Mouse (Mus musculus): ENCODE measurements around the gene Rcl1. TPM values are rescaled to one million over a fixed set of nuclear protein-coding genes. Genes with fewer than 3 reads are reported as not detected.

Rcl1 gene
- polyA plus RNA-seq, 1 experiment from 2014 or later, result 36.1 TPM

DNA sequence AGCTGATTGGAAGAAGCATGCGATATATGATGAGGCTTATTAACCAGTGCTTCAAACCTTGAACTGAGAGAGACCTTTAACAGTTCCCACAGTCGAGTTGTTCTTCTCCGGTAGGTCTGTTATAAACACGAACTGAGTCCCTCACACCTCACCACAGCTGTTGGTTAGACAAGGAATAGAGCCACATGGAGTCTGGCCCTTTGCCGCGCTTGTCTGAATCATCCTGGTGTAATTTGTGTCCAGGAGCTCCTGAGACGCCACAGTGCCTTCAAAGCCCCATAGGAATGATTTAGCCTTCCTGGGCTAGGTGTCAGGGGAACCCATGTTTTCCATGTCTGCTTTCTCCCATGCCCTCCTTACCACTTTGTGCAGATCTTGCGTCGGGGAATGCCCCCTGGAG lies 20.2 kb downstream of the Rcl1 start:
- Histone ChIP-seq H3K36me3 (ENCODE audit: control insufficient read depth, insufficient read depth, low read length) (peaks cover 4% of the 10 kb centered on the region; the same call in 1 of the 2 replicates), H3K4me3 (ENCODE audit: low read depth, low read length) (no peak overlapping the region), H3K27me3 (ENCODE audit: control insufficient read depth, insufficient read depth, low read length) (no peaks in the 10 kb centered on the region), H3K9ac (replicated peaks; ENCODE audit: low read depth, low read length) (no peak overlapping the region), H3K9me3 (ENCODE audit: control insufficient read depth, low read length) (no peaks in the 10 kb centered on the region), H3K4me2 (ENCODE audit: low read depth, low read length) (no peak overlapping the region), H3K4me1 (ENCODE audit: control insufficient read depth, insufficient read depth, low read length) (no peaks in the 10 kb centered on the region), H3K27ac (ENCODE audit: low read depth, low read length) (no peak overlapping the region)
- 84% methylated on average over 9 of the region's 9 CpGs for WGBS
- no peak for ATAC-seq (ENCODE audit: low read depth)

DNA sequence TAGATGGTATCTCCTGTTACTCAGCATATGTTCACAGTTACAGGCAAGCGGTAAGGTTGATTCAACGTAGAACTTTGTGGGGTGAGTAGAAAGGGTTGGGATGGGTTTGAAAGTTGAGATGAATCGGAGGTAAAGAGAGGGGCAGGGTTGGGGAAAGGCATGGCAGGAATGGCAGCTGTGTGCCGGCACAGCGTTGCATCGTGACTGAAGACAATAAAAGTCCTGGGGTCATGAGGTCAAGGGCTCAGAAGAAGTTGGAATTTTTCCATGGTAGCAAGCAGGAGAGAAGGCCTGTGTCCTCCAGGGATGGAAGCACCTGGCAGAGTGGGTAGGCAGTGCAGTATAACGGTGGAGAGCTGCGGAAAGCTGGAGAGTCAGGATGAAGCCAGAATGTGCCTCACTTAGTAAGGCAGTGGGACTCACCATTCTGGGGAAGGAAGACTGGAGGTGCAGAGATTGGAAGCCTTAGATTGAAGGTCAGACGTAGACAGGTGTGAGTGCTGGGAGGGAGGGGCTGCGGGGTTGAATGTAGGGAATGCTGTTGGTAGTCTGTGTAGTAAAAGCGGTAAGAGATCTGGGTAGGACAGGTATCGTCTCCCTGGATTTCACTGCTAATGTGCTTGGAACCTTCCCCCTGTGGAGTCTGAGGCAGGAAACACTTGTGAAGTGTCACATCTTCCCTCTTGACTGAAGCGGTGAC lies 23.9 kb downstream of the Rcl1 start:
- H3K4me1 ChIP-seq (ENCODE audit: control insufficient read depth, insufficient read depth, low read length), result no peaks in the 10 kb centered on the region
- ATAC-seq (ENCODE audit: low read depth), result no peak
- no peak overlapping the region for H3K9ac ChIP-seq (replicated peaks; ENCODE audit: low read depth, low read length)
- H3K4me2 ChIP-seq (ENCODE audit: low read depth, low read length), result no peak overlapping the region
- H3K36me3 ChIP-seq (ENCODE audit: control insufficient read depth, insufficient read depth, low read length), result 0 out of 2 replicates have a peak, but pooled peaks cover 5% of the 10 kb centered on the region
- no peak overlapping the region for H3K27ac ChIP-seq (ENCODE audit: low read depth, low read length)
- no peaks in the 10 kb centered on the region for H3K27me3 ChIP-seq (ENCODE audit: control insufficient read depth, insufficient read depth, low read length)
- 79% methylated on average over 13 of the region's 13 CpGs for WGBS
- no peak overlapping the region for H3K4me3 ChIP-seq (ENCODE audit: low read depth, low read length)
- no peaks in the 10 kb centered on the region for H3K9me3 ChIP-seq (ENCODE audit: control insufficient read depth, low read length)

DNA sequence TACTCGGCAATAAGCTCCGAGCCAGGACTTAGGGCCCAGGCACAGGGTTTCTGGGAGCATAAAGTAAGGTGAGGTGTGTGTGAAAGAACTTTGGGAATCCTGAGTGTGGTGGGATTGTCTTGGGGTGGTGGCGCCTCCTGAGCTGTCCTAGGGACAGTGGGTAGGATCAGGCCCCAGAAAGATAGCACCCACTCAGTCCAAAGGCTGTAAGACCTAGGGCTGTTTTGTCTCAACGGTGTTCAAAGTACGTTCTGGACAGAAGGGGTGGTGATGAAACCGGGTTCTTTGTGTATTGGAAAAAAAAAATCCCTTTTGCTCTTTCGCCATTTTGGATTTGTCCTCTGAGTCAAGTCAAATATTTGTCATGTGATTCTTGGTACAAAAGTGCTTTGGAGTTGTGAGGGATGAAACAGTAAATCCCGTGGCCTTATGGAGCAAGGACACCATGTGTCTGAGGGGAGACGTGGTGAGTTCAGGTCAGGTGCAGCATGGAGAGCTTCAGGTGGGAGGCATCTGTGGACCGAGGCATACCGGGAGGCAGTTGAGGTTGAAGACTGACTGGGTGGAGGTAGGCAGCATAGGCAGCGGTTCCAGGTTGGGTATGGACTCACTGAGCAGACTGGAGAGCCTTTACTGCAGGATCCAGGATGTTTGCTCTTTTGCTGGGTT lies 25.3 kb downstream of the Rcl1 start:
- H3K36me3 ChIP-seq (ENCODE audit: control insufficient read depth, insufficient read depth, low read length), result 0 out of 2 replicates have a peak, but pooled peaks cover 5% of the 10 kb centered on the region
- H3K4me1 ChIP-seq (ENCODE audit: control insufficient read depth, insufficient read depth, low read length), result no peaks in the 10 kb centered on the region
- H3K27me3 ChIP-seq (ENCODE audit: control insufficient read depth, insufficient read depth, low read length), result no peaks in the 10 kb centered on the region
- ATAC-seq (ENCODE audit: low read depth), result no peak
- H3K4me2 ChIP-seq (ENCODE audit: low read depth, low read length), result no peak overlapping the region
- H3K4me3 ChIP-seq (ENCODE audit: low read depth, low read length), result no peak overlapping the region
- H3K27ac ChIP-seq (ENCODE audit: low read depth, low read length), result no peak overlapping the region
- no peaks in the 10 kb centered on the region for H3K9me3 ChIP-seq (ENCODE audit: control insufficient read depth, low read length)
- H3K9ac ChIP-seq (replicated peaks; ENCODE audit: low read depth, low read length), result no peak overlapping the region
- 96% methylated on average over 12 of the region's 12 CpGs for WGBS

DNA sequence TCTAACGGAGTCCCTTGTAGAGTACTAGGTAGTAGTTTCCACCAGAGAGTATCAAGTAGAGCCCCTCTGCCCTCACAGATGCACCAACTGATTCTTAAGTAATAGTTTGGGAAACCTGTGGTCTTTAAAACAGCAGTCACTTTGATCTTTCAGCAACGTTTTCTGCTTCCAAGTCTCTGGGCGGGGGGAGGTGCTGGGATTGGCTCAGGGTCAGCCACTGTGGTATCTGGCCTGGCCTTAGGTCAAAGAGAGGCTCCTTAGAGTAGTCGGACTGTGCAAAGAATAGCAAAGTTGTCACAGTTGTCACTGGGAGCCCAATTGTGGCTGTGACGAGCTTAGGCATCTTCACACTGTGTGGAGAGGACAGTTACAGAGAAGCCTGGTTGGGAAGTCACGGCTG lies 26.2 kb downstream of the Rcl1 start:
- H3K4me1 ChIP-seq (ENCODE audit: control insufficient read depth, insufficient read depth, low read length), result no peaks in the 10 kb centered on the region
- H3K4me3 ChIP-seq (ENCODE audit: low read depth, low read length), result no peak overlapping the region
- no peaks in the 10 kb centered on the region for H3K27me3 ChIP-seq (ENCODE audit: control insufficient read depth, insufficient read depth, low read length)
- H3K36me3 ChIP-seq (ENCODE audit: control insufficient read depth, insufficient read depth, low read length), result 0 out of 2 replicates have a peak, but pooled peaks cover 5% of the 10 kb centered on the region
- H3K27ac ChIP-seq (ENCODE audit: low read depth, low read length), result no peak overlapping the region
- no peaks in the 10 kb centered on the region for H3K9me3 ChIP-seq (ENCODE audit: control insufficient read depth, low read length)
- H3K9ac ChIP-seq (replicated peaks; ENCODE audit: low read depth, low read length), result no peak overlapping the region
- ATAC-seq (ENCODE audit: low read depth), result no peak
- no peak overlapping the region for H3K4me2 ChIP-seq (ENCODE audit: low read depth, low read length)
- 75% methylated on average over 6 of the region's 6 CpGs for WGBS

DNA sequence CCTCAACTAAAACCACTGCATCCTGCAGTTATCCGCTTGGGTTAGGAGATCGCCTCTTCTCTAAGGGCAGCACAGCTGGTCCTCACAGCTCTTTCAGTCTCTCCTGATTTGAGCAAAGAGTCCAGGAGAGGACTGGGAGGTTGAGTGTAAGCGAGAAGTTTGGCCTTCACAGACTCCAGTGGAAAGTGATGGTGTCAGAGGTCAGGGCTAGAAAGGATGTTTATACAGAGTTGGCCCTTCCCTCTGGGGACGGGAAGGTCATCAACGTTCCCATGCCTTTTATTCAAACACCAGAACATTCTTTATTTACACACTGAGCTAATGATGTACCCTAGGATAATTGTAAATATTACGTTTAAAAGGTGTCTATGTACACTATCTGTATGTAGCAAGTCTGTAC lies 27.0 kb downstream of the Rcl1 start:
- ATAC-seq (ENCODE audit: low read depth), result no peak
- H3K4me1 ChIP-seq (ENCODE audit: control insufficient read depth, insufficient read depth, low read length), result no peaks in the 10 kb centered on the region
- H3K9me3 ChIP-seq (ENCODE audit: control insufficient read depth, low read length), result no peaks in the 10 kb centered on the region
- no peaks in the 10 kb centered on the region for H3K27me3 ChIP-seq (ENCODE audit: control insufficient read depth, insufficient read depth, low read length)
- H3K4me3 ChIP-seq (ENCODE audit: low read depth, low read length), result no peak overlapping the region
- H3K27ac ChIP-seq (ENCODE audit: low read depth, low read length), result no peak overlapping the region
- no peak overlapping the region for H3K9ac ChIP-seq (replicated peaks; ENCODE audit: low read depth, low read length)
- no peak overlapping the region for H3K4me2 ChIP-seq (ENCODE audit: low read depth, low read length)
- 0 out of 2 replicates have a peak, but pooled peaks cover 5% of the 10 kb centered on the region for H3K36me3 ChIP-seq (ENCODE audit: control insufficient read depth, insufficient read depth, low read length)
- 80% methylated on average over 6 of the region's 6 CpGs for WGBS

DNA sequence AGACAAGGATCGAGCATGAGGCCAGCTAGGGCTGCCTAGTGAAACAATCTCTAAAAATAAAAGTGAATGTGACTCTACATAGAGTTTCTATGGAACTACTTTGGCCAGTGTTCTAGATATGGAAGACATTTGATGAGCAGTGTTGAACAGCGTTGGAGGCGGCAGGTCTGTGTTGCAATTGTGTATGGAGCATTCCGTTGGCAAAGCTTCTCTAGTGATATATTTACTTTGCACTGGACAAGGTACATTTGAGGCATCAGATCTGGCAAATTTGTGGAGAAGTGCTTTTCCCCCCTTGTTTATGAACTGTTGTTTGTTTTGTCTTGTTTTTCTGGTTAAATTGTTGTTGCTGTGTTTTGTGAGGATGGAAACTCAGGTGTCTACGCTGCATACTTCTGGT lies 28.4 kb downstream of the Rcl1 start:
- H3K9me3 ChIP-seq (ENCODE audit: control insufficient read depth, low read length), result no peaks in the 10 kb centered on the region
- no peak overlapping the region for H3K4me3 ChIP-seq (ENCODE audit: low read depth, low read length)
- H3K4me2 ChIP-seq (ENCODE audit: low read depth, low read length), result no peak overlapping the region
- no peaks in the 10 kb centered on the region for H3K27me3 ChIP-seq (ENCODE audit: control insufficient read depth, insufficient read depth, low read length)
- 96% methylated on average over 5 of the region's 5 CpGs for WGBS
- H3K9ac ChIP-seq (replicated peaks; ENCODE audit: low read depth, low read length), result no peak overlapping the region
- no peak overlapping the region for H3K27ac ChIP-seq (ENCODE audit: low read depth, low read length)
- H3K36me3 ChIP-seq (ENCODE audit: control insufficient read depth, insufficient read depth, low read length), result 0 out of 2 replicates have a peak, but pooled peaks cover 5% of the 10 kb centered on the region
- H3K4me1 ChIP-seq (ENCODE audit: control insufficient read depth, insufficient read depth, low read length), result no peaks in the 10 kb centered on the region
- no peak for ATAC-seq (ENCODE audit: low read depth)

DNA sequence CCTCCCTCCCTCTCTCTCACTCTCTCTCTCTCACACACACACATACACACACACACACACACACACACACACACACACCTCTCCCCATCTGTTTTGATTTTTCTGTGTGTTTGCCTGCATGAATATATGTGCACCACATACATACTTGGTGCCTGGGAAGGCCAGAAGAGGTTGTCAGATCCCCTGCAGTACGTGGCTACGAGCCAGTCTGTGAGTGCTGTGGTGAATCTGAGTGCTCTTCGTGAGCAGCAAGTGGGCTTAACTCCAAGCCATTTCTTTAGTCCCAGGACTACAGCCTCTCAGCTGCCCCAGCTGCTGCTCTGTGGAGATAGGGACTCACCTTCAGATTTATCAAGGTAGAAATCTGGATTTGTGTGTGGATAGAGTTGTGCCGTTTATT lies 30.0 kb downstream of the Rcl1 start:
- WGBS, result 87% methylated on average over 4 of the region's 4 CpGs
- 0 out of 2 replicates have a peak, but pooled peaks cover 5% of the 10 kb centered on the region for H3K36me3 ChIP-seq (ENCODE audit: control insufficient read depth, insufficient read depth, low read length)

DNA sequence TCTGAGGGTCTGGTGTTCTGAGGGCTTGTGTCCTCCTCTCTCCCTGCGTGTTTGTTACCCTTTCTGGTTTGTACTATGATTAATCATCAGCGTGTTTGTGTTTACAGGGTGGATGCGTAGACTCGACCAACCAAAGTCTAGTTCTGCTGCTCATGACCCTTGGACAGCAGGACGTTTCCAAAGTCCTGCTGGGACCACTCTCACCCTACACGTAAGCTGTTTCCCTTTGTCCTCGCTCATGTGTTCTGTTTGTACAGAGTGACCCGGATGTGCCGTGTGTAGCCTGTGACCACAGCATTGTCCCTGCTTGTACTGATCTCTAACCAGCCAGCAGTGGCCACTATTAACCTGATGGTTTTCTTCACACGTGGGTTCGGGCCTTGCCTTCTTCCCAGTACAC lies 33.1 kb downstream of the Rcl1 start:
- ATAC-seq (ENCODE audit: low read depth), result no peak
- H3K4me3 ChIP-seq (ENCODE audit: low read depth, low read length), result no peak overlapping the region
- no peak overlapping the region for H3K27ac ChIP-seq (ENCODE audit: low read depth, low read length)
- H3K9me3 ChIP-seq (ENCODE audit: control insufficient read depth, low read length), result no peaks in the 10 kb centered on the region
- H3K36me3 ChIP-seq (ENCODE audit: control insufficient read depth, insufficient read depth, low read length), result no peaks in the 10 kb centered on the region
- no peak overlapping the region for H3K9ac ChIP-seq (replicated peaks; ENCODE audit: low read depth, low read length)
- H3K4me1 ChIP-seq (ENCODE audit: control insufficient read depth, insufficient read depth, low read length), result no peaks in the 10 kb centered on the region
- no peaks in the 10 kb centered on the region for H3K27me3 ChIP-seq (ENCODE audit: control insufficient read depth, insufficient read depth, low read length)
- WGBS, result 86% methylated on average over 11 of the region's 11 CpGs
- no peak overlapping the region for H3K4me2 ChIP-seq (ENCODE audit: low read depth, low read length)

More for the DNA sequence above, 30.0 kb downstream of the Rcl1 start:
- Histone ChIP-seq H3K4me2 (ENCODE audit: low read depth, low read length) (no peak overlapping the region), H3K4me3 (ENCODE audit: low read depth, low read length) (no peak overlapping the region), H3K4me1 (ENCODE audit: control insufficient read depth, insufficient read depth, low read length) (no peaks in the 10 kb centered on the region), H3K9me3 (ENCODE audit: control insufficient read depth, low read length) (no peaks in the 10 kb centered on the region), H3K9ac (replicated peaks; ENCODE audit: low read depth, low read length) (no peak overlapping the region), H3K27me3 (ENCODE audit: control insufficient read depth, insufficient read depth, low read length) (no peaks in the 10 kb centered on the region), H3K27ac (ENCODE audit: low read depth, low read length) (no peak overlapping the region)
- no peak for ATAC-seq (ENCODE audit: low read depth)

DNA sequence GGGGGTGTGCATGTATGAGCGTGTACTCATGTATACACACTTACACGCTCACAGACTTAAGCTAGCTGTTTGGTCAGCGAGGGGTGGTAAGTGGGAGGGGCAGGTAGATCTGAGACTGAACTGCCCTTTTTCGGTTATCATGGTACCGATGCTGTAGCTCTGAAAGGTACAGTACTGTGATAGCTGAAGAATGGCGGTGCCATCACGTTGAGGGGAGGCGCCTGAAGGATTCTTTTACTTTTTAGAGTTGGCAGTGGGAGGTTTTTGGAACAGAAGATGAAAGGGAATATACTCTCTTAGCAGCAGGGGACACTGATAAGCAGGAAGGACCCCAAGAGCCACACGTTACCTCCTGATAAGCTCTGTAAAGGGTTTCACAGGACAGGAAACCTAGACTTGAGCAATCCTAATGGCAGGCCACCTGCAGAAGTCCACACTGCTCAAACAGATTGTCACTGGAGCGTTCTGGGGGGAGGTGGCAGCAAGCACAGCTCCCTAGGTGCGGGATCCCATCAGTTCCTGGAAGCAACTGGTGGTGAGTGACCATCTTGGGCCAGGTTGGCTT lies 34.1 kb downstream of the Rcl1 start:
- no peak for ATAC-seq (ENCODE audit: low read depth)
- Histone ChIP-seq H3K9me3 (ENCODE audit: control insufficient read depth, low read length) (no peaks in the 10 kb centered on the region), H3K36me3 (ENCODE audit: control insufficient read depth, insufficient read depth, low read length) (no peaks in the 10 kb centered on the region), H3K4me1 (ENCODE audit: control insufficient read depth, insufficient read depth, low read length) (no peaks in the 10 kb centered on the region), H3K27ac (ENCODE audit: low read depth, low read length) (no peak overlapping the region), H3K9ac (replicated peaks; ENCODE audit: low read depth, low read length) (no peak overlapping the region), H3K4me2 (ENCODE audit: low read depth, low read length) (no peak overlapping the region), H3K27me3 (ENCODE audit: control insufficient read depth, insufficient read depth, low read length) (no peaks in the 10 kb centered on the region), H3K4me3 (ENCODE audit: low read depth, low read length) (no peak overlapping the region)
- 91% methylated on average over 11 of the region's 11 CpGs for WGBS
